Mouse (Mus musculus): ENCODE results near the gene Fam180a. TPM values are rescaled to one million over a fixed set of nuclear protein-coding genes. Genes with fewer than 3 reads are reported as not detected.
A peak's percentile ranks its signal among the peaks of the same experiment; 100 is the strongest.
"Not testable (repeated sequence)": the region's sequence is repeated elsewhere in the genome, so short reads cannot be mapped to it uniquely, and the experiment has no call there.

Gene Fam180a
- total RNA-seq (2021), result under 1 TPM; 0.65 to 0.92 TPM

DNA sequence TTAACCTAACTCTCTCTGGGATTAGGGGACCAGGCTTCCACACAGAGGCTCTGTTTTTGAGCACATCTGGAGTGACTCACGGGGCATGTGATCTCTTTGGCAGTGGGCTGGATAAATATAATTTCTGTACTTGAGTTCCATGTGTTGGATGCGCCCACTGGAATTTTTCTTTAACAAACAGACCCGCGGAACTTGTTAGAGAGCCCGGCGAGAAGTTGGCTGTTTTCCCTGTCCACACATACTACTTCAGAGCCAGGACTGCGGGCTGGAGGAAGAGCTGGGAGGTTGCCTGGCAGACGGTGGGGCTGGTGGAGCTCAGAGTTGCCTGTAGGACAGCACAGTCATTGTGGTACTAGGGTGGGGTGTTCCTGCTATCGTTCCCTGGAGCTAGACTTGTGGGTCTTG is at the start of gene Fam180a:
Gene Fam180a (minus strand): TSS at position 31 of the 405 bp plus-strand sequence.
- peak; percentile 62 to 67 for DNase-seq
- intact Hi-C loops (cut with DNase I), result no loop called here

DNA sequence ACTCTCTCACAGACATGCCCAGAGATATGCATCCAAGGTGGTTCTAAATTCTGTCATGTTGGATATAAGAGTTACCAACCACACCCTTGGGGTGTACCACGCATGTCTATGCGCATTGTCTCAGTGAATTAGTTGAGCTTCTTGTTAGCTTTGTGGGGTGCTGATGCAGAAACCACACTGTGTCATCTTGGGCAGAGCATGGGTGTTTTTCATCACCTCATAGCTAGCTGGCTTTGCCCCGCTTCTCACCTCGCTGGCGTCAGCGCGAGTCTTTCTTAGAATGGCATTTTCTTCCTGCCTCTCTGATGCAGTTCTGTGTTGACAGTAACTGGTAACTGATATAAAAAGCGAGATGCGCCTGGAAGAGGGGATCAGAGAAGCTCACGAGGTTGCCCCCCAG is 48.1 kb upstream of the Fam180a start:
- DNase-seq, result no peak
- intact Hi-C loops (cut with DNase I), result no loop called here

GRCm38 (mm10) chr6:35370356-35370755 is 44.4 kb upstream of the Fam180a start:
- intact Hi-C loops (cut with DNase I), result no loop called here
- DNase-seq, result no peak

DNA sequence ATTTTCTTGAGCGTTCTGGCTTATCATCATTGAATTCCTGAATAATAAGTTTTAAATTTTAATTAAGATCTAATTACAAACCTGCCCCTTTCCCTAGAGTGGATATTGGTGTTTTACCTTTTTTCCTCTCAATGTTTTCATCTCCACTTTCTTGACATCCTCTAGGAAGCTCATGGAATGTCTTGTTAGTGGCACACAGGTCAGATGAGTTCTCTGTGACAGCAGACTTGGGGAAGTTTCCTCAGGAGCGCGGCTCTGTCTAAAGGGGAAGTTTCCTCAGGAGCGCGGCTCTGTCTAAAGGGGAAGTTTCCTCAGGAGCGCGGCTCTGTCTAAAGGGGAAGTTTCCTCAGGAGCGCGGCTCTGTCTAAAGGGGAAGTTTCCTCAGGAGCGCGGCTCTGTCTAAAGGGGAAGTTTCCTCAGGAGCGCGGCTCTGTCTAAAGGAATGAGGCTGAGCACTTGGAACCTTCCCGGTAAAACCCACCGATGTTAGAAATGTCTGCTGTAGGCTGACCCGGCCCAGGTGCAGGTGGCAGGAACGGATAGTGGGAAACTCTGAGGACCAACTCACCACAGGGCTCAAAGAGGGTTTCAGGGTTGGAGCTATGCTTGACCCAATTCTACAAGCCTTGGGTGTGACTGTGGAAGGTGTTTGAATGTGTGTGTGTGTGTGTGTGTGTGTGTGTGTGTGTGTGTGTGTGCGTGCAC is 43.8 kb upstream of the Fam180a start:
- DNase-seq; intact Hi-C loops (cut with DNase I): not testable (repeated sequence)

GRCm38 (mm10) chr6:35362596-35362995 is 36.7 kb upstream of the Fam180a start:
- DNase-seq, result peak; percentile 56 to 61

GRCm38 (mm10) chr6:35355320-35355719 is 29.4 kb upstream of the Fam180a start:
- intact Hi-C loops (cut with DNase I), result no loop called here
- DNase-seq, result no peak

More at GRCm38 (mm10) chr6:35362596-35362995, 36.7 kb upstream of the Fam180a start:
- intact Hi-C loops (cut with DNase I), result loop anchor here (1.0 kb wide), 1 partner anchor 110 kb away; no protein-coding TSS in a partner anchor

GRCm38 (mm10) chr6:35354622-35354998 is 28.7 kb upstream of the Fam180a start:
- DNase-seq, result no peak
- intact Hi-C loops (cut with DNase I), result no loop called here

DNA sequence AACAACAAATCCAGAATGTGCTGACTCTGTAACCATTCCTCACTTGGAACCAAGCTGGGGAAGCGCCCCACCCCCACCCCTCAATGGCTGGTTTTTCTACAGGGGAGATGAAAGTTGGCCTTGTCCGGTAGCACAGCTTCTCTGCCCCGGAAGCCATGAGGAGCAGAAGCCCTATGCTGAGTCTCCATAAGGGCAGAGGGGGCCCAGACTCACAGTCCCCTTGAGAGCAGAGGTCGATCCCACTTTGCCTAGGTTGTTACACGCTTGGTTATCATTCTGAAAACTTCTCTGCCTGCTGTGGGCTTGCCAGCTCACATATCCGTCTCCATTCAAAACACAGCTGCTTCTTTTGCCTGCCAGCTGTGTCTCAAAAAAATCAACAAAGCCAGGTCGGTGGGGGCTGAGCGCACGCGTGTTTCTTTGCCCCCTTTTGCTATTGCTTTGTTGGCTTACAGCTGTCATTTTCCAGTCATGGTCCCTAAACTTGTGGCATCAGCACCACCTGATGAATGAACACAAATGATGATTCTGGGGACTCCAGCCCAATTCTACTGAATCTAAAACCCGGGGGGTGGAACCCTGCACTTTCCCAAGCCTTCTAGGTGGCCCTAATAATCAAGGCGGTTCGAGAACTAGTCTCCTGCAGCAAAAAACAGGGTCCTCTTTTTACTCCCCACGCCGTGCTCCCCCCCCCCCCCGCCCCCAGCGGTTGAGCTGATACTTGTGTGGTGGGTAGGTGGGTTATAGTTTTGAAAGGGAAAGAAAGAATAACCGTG is 28.1 kb upstream of the Fam180a start:
- no peak for DNase-seq
- intact Hi-C loops (cut with DNase I), result no loop called here

- DNase-seq, result no peak
These were observed 27.5 kb upstream of the Fam180a start for GRCm38 (mm10) chr6:35353416-35353815.

GRCm38 (mm10) chr6:35352867-35353266 is 26.9 kb upstream of the Fam180a start:
- no peak for DNase-seq
- intact Hi-C loops (cut with DNase I), result no loop called here

More at GRCm38 (mm10) chr6:35353416-35353815, 27.5 kb upstream of the Fam180a start:
- intact Hi-C loops (cut with DNase I), result no loop called here

GRCm38 (mm10) chr6:35351826-35352225 is 25.9 kb upstream of the Fam180a start:
- intact Hi-C loops (cut with DNase I), result no loop called here

GRCm38 (mm10) chr6:35349784-35350183 is 23.8 kb upstream of the Fam180a start:
- peak; percentile 55 to 64 for DNase-seq
- intact Hi-C loops (cut with DNase I), result no loop called here

More at GRCm38 (mm10) chr6:35351826-35352225, 25.9 kb upstream of the Fam180a start:
- no peak for DNase-seq

DNA sequence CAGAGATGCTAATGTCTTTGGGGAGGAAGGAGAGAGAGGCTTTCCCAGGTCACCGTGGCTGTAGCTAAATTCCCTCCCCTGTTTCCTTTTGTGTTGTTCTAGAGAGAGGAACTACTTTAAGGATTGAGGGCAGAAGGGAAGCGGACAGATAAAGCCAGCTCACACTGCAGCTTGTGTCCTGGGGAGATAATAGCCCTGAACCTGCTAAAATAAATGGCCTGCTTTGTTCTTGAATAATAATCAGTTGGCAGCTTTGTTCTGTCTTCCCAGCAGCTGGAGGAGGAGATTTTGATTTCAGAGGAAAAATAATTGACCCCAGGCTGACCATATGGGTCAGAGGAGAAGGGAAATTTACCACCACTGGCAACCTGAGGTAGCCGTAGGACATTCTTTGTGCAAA is 12.7 kb upstream of the Fam180a start:
- intact Hi-C loops (cut with DNase I), result no loop called here
- DNase-seq, result no peak

GRCm38 (mm10) chr6:35337836-35338235 is 11.9 kb upstream of the Fam180a start:
- DNase-seq, result no peak
- intact Hi-C loops (cut with DNase I), result no loop called here

- intact Hi-C loops (cut with DNase I), result no loop called here
- DNase-seq, result no peak
These were observed 9.5 kb upstream of the Fam180a start for GRCm38 (mm10) chr6:35335452-35335851.

DNA sequence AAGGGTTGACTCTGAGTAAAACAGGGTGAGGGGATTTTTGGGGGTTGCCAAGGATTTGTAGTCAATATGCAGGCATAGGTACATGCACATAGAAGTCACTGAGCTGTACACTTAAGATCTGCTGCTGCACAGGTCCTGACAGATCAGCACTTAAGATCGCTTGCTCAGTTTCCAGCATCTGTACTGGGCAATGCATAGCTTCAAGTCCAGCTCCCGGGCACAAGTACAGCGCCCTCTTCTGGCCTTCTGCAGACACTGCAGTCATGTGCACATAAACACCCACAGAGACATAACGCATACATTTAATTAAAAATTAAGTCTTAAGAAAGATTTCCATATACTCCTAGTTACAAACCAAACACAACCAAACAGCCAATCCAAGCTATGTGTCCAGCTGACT is 8.3 kb upstream of the Fam180a start:
- intact Hi-C loops (cut with DNase I), result no loop called here
- no peak for DNase-seq

GRCm38 (mm10) chr6:35333632-35334031 is 7.7 kb upstream of the Fam180a start:
- intact Hi-C loops (cut with DNase I), result no loop called here
- no peak for DNase-seq

- intact Hi-C loops (cut with DNase I), result no loop called here
- DNase-seq, result no peak
These were observed 4.9 kb upstream of the Fam180a start for GRCm38 (mm10) chr6:35330834-35331233.

DNA sequence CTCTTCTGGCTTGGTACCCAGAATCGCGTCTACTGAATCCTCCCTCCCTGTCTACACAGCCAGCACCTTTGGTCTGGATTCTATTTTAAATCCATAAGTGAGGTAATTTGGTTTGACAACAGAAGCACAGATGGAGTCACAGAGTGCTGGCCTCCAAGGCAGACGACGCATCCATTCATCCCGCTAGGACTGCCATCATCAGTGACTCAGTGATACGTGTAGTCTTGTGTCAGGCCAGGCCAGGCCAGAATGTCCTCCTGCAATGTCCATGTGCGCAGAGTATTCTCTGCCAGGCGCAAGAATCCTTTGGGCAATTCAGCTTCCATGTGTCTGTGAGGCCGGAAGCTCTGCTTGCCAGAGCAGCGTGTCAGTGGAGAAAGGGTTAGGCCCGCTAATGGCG is 4.0 kb upstream of the Fam180a start:
- intact Hi-C loops (cut with DNase I), result no loop called here
- DNase-seq, result no peak

GRCm38 (mm10) chr6:35324306-35324705 is 1.6 kb downstream of the Fam180a start:
- DNase-seq, result no peak
- intact Hi-C loops (cut with DNase I), result no loop called here

GRCm38 (mm10) chr6:35323046-35323445 is 2.9 kb downstream of the Fam180a start:
- intact Hi-C loops (cut with DNase I), result no loop called here
- no peak for DNase-seq

DNA sequence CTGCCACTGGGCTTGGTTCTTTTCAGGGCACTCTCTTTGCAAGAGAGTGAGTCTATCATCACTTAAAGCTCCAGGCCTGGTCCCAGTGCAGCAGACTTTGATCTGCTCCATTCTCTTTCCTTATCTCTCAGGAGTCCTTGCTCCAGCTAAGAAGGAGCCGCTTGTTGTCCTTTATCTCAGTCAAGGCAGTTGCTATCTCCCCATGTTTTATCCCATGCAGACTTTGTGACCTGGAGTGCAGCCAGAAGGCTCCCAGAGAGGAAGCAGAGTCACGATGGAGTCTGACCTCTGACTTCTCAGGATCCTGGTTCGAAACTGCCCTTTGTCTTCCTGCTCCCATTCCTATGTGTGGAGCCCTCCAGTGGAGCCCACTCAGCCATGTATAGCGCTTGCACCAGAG is 4.8 kb downstream of the Fam180a start:
- intact Hi-C loops (cut with DNase I), result no loop called here

More for the DNA sequence above, 4.8 kb downstream of the Fam180a start:
- DNase-seq, result no peak
